Mouse (Mus musculus) limb, embryonic 13.5 days (tissue): ENCODE measurements around the gene Ctrb1. TPM values are rescaled to one million over a fixed set of nuclear protein-coding genes. Genes with fewer than 3 reads are reported as not detected.

Experiments used
- ATAC-seq: fragments of 200-750 bp; cut with Nextera tagmentation; 2 replicates; pipeline ENCODE4 v1.8.0; 2017; ENCODE audit warnings: low read depth, moderate number of reproducible peaks, moderate TSS enrichment; ENCODE audit not compliant: low FRiP score
- H3K27ac ChIP-seq: fragments of 300-500 bp; sonication (generic); 2 replicates; pipeline ENCODE4 v1.5.1; 2015; ENCODE audit warnings: inconsistent platforms, mild to moderate bottlenecking, moderate library complexity
- H3K27me3 ChIP-seq: fragments of 300-500 bp; sonication (generic); 2 replicates; pipeline ENCODE4 v1.6.1; 2015; ENCODE audit warnings: mild to moderate bottlenecking, inconsistent platforms
- H3K36me3 ChIP-seq: fragments of 300-500 bp; sonication (generic); 2 replicates; pipeline ENCODE4 v1.6.1; 2015; ENCODE audit warnings: inconsistent platforms, mild to moderate bottlenecking, moderate library complexity
- H3K4me1 ChIP-seq: fragments of 300-500 bp; sonication (generic); 2 replicates; pipeline ENCODE4 v1.6.1; 2015; ENCODE audit warnings: inconsistent platforms
- H3K4me2 ChIP-seq: fragments of 300-500 bp; sonication (generic); replicated peaks from 2 replicates; pipeline ENCODE4 v1.6.1; 2015; ENCODE audit warnings: inconsistent platforms, mild to moderate bottlenecking, moderate library complexity
- H3K4me3 ChIP-seq: fragments of 300-500 bp; sonication (generic); 2 replicates; pipeline ENCODE4 v1.5.1; 2015; ENCODE audit warnings: moderate library complexity, mild to moderate bottlenecking, inconsistent platforms
- H3K9ac ChIP-seq: fragments of 300-500 bp; sonication (generic); 2 replicates; pipeline ENCODE4 v1.6.1; 2015; ENCODE audit warnings: mild to moderate bottlenecking, inconsistent platforms
- H3K9me3 ChIP-seq: fragments of 300-500 bp; sonication (generic); 2 replicates; pipeline ENCODE4 v1.6.1; 2016; ENCODE audit warnings: inconsistent platforms
- WGBS: fragments of 180-500 bp; shearing (Covaris S2); methylation state at CpG from one replicate; pipeline ENCODE4 v1.1.7; 2015; 5-methylcytosine and 5-hydroxymethylcytosine counted together
- microRNA-seq: library from miRNA; unstranded; fragments of <30 nt; microRNA quantifications from one replicate; pipeline ENCODE4, GENCODE M21; 2016
- polyA plus RNA-seq: library from polyadenylated mRNA; unstranded; fragments of >200 nt; fragmentation: Nextera tagmentation; extraction: Ambion mirVana; gene quantifications from 2 replicates; pipeline ENCODE4 v1.2.1, GENCODE M21; 2015

The Ctrb1 gene
- polyA plus RNA-seq, 1 experiment from 2014 or later, result 0.89 TPM

- Histone ChIP-seq H3K4me1 (peaks cover 9% of the 10 kb centered on the region), H3K9ac (no peak overlapping the region), H3K36me3 (no peaks in the 10 kb centered on the region), H3K9me3 (no peaks in the 10 kb centered on the region), H3K4me2 (no peak overlapping the region), H3K27me3 (no peaks in the 10 kb centered on the region), H3K4me3 (no peak overlapping the region), H3K27ac (no peak overlapping the region)
- whole genome bisulfite sequencing, result 95% methylated on average over 2 of the region's 2 CpGs
- ATAC-seq, result no peak
These were observed 49.7 kb downstream of the Ctrb1 start for GRCm38 (mm10) chr8:111641064-111641463.

- H3K36me3 ChIP-seq, result 0 out of 2 replicates have a peak, but pooled peaks cover 3% of the 10 kb centered on the region
- ATAC-seq, result no peak
- H3K9me3 ChIP-seq, result 0 out of 2 replicates have a peak, but pooled peaks cover 6% of the 10 kb centered on the region
- no peak overlapping the region for H3K4me3 ChIP-seq
- H3K4me2 ChIP-seq, result no peak overlapping the region
- no peaks in the 10 kb centered on the region for H3K27me3 ChIP-seq
- H3K9ac ChIP-seq, result no peak overlapping the region
- H3K4me1 ChIP-seq, result peaks cover 6% of the 10 kb centered on the region
- no peak overlapping the region for H3K27ac ChIP-seq
These were observed 52.7 kb downstream of the Ctrb1 start for GRCm38 (mm10) chr8:111638086-111638485.

Small RNA genes within 50 kb of the gene (microRNA-seq; reads per million reads assigned to microRNA genes)
- not detected for gene Mir7076

Other genes starting within 250 kb of the Ctrb1 start
- 7.9 and 8.5 TPM in 2 replicates for gene Wdr59, start 168.9 kb downstream of the Ctrb1 start, polyA plus RNA-seq
- gene Znrf1, start 154.9 kb downstream of the Ctrb1 start, polyA plus RNA-seq, result 34.5 and 34.6 TPM in 2 replicates
- gene Ldhd, start 60.6 kb downstream of the Ctrb1 start, polyA plus RNA-seq, result 0.22 and 0.41 TPM in 2 replicates
- gene Zfp1, start 47.6 kb downstream of the Ctrb1 start, polyA plus RNA-seq, result 27.5 and 29.6 TPM in 2 replicates
- 41.7 and 41.8 TPM in 2 replicates for gene Bcar1, start 52.8 kb upstream of the Ctrb1 start, polyA plus RNA-seq
- 260 and 262 TPM in 2 replicates for gene Cfdp1, start 163.3 kb upstream of the Ctrb1 start, polyA plus RNA-seq
- gene Tmem170, start 185.7 kb upstream of the Ctrb1 start, polyA plus RNA-seq, result 7.5 and 8.6 TPM in 2 replicates
- 7.2 and 7.9 TPM in 2 replicates for gene Chst5, start 219.4 kb upstream of the Ctrb1 start, polyA plus RNA-seq
- gene Tmem231, start 242.9 kb upstream of the Ctrb1 start, polyA plus RNA-seq, result 22.4 and 24.6 TPM in 2 replicates
- 163 and 169 TPM in 2 replicates for gene Gabarapl2, start 249.7 kb upstream of the Ctrb1 start, polyA plus RNA-seq